Mouse (Mus musculus): ENCODE results near the gene Gm128. TPM values are rescaled to one million over a fixed set of nuclear protein-coding genes. Genes with fewer than 3 reads are reported as not detected.

Gene Gm128
- polyA plus RNA-seq, 1 experiment from 2014 or later = 0.11 TPM

GRCm38 (mm10) chr3:95200562-95200961 lies 40.8 kb downstream of the Gm128 start:
- Histone ChIP-seq H3K27me3 (no peaks in the 10 kb centered on the region), H3K4me3 (no peak overlapping the region), H3K4me2 (replicated peaks) (no peak overlapping the region), H3K27ac (replicated peaks) (no peak overlapping the region; the same call in 1 of the 2 replicates), H3K36me3 (peaks cover 62% of the 10 kb centered on the region), H3K9me3 (no peaks in the 10 kb centered on the region), H3K4me1 (no peaks in the 10 kb centered on the region), H3K9ac (replicated peaks) (no peak overlapping the region)
- ATAC-seq (replicated peaks) = no peak
- 58% methylated on average over 2 of the region's 2 CpGs for WGBS

- Histone ChIP-seq H3K27me3 (no peaks in the 10 kb centered on the region), H3K9me3 (no peaks in the 10 kb centered on the region), H3K9ac (replicated peaks) (no peak overlapping the region), H3K4me3 (no peak overlapping the region), H3K4me2 (replicated peaks) (no peak overlapping the region), H3K36me3 (peaks cover 62% of the 10 kb centered on the region), H3K4me1 (no peaks in the 10 kb centered on the region), H3K27ac (replicated peaks) (no peak overlapping the region; the same call in 1 of the 2 replicates)
- no peak for ATAC-seq (replicated peaks)
- WGBS = 74% methylated on average over 7 of the region's 7 CpGs
Observed at GRCm38 (mm10) chr3:95200132-95200531, 41.3 kb downstream of the Gm128 start.

GRCm38 (mm10) chr3:95199101-95199500 lies 42.3 kb downstream of the Gm128 start:
- peaks cover 59% of the 10 kb centered on the region for H3K36me3 ChIP-seq
- no peak overlapping the region for H3K27ac ChIP-seq (replicated peaks)
- H3K9me3 ChIP-seq = no peaks in the 10 kb centered on the region
- 83% methylated on average over 1 of the region's 1 CpGs for whole genome bisulfite sequencing
- H3K27me3 ChIP-seq = no peaks in the 10 kb centered on the region
- ATAC-seq (replicated peaks) = no peak
- H3K4me3 ChIP-seq = no peak overlapping the region
- H3K4me1 ChIP-seq = no peaks in the 10 kb centered on the region
- no peak overlapping the region for H3K4me2 ChIP-seq (replicated peaks)
- H3K9ac ChIP-seq (replicated peaks) = no peak overlapping the region

GRCm38 (mm10) chr3:95195772-95196171 lies 45.6 kb downstream of the Gm128 start:
- no peak for ATAC-seq (replicated peaks)

GRCm38 (mm10) chr3:95194721-95195135 lies 46.7 kb downstream of the Gm128 start:
- H3K9me3 ChIP-seq = no peaks in the 10 kb centered on the region
- ATAC-seq (replicated peaks) = no peak
- no peak overlapping the region for H3K4me2 ChIP-seq (replicated peaks)
- H3K36me3 ChIP-seq = peaks cover 46% of the 10 kb centered on the region
- no peak overlapping the region for H3K9ac ChIP-seq (replicated peaks)
- WGBS = 69% methylated on average over 6 of the region's 6 CpGs
- H3K27ac ChIP-seq (replicated peaks) = no peak overlapping the region
- H3K27me3 ChIP-seq = no peaks in the 10 kb centered on the region
- H3K4me1 ChIP-seq = no peaks in the 10 kb centered on the region
- H3K4me3 ChIP-seq = no peak overlapping the region

More at GRCm38 (mm10) chr3:95195772-95196171, 45.6 kb downstream of the Gm128 start:
- no peaks in the 10 kb centered on the region for H3K9me3 ChIP-seq
- H3K4me3 ChIP-seq = no peak overlapping the region
- WGBS = 86% methylated on average over 2 of the region's 2 CpGs
- H3K9ac ChIP-seq (replicated peaks) = no peak overlapping the region
- no peak overlapping the region for H3K27ac ChIP-seq (replicated peaks)
- H3K4me2 ChIP-seq (replicated peaks) = no peak overlapping the region
- H3K36me3 ChIP-seq = peaks cover 43% of the 10 kb centered on the region
- no peaks in the 10 kb centered on the region for H3K27me3 ChIP-seq
- no peaks in the 10 kb centered on the region for H3K4me1 ChIP-seq

Other genes starting within 250 kb of the Gm128 start
- 22.4 and 23.0 TPM in 2 replicates for gene Zfp687, start 226.2 kb downstream of the Gm128 start, polyA plus RNA-seq (2015; fragmentation: Nextera tagmentation; extraction: Ambion mirVana)
- 291 and 296 TPM in 2 replicates for gene Psmd4, start 199.0 kb downstream of the Gm128 start, polyA plus RNA-seq (2015; fragmentation: Nextera tagmentation; extraction: Ambion mirVana)
- 20.5 and 21.6 TPM in 2 replicates for gene Pip5k1a, start 134.7 kb downstream of the Gm128 start, polyA plus RNA-seq (2015; fragmentation: Nextera tagmentation; extraction: Ambion mirVana)
- gene Vps72, start 130.6 kb downstream of the Gm128 start, polyA plus RNA-seq (2015; fragmentation: Nextera tagmentation; extraction: Ambion mirVana) = 235 and 247 TPM in 2 replicates
- gene Tmod4, start 117.1 kb downstream of the Gm128 start, polyA plus RNA-seq (2015; fragmentation: Nextera tagmentation; extraction: Ambion mirVana) = 0.74 and 1.1 TPM in 2 replicates
- 105 and 108 TPM in 2 replicates for gene Scnm1, start 107.6 kb downstream of the Gm128 start, polyA plus RNA-seq (2015; fragmentation: Nextera tagmentation; extraction: Ambion mirVana)
- gene Lysmd1, start 107.5 kb downstream of the Gm128 start, polyA plus RNA-seq (2015; fragmentation: Nextera tagmentation; extraction: Ambion mirVana) = 39.8 and 42.2 TPM in 2 replicates
- 2.5 and 3.6 TPM in 2 replicates for gene Tnfaip8l2, start 99.2 kb downstream of the Gm128 start, polyA plus RNA-seq (2015; fragmentation: Nextera tagmentation; extraction: Ambion mirVana)
- gene Sema6c, start 81.1 kb downstream of the Gm128 start, polyA plus RNA-seq (2015; fragmentation: Nextera tagmentation; extraction: Ambion mirVana) = 30.4 and 34.1 TPM in 2 replicates
- gene Gabpb2, start 23.7 kb downstream of the Gm128 start, polyA plus RNA-seq (2015; fragmentation: Nextera tagmentation; extraction: Ambion mirVana) = 4.8 and 5.9 TPM in 2 replicates
- 88.5 and 90.0 TPM in 2 replicates for gene Cdc42se1, start 12.9 kb downstream of the Gm128 start, polyA plus RNA-seq (2015; fragmentation: Nextera tagmentation; extraction: Ambion mirVana)
- gene Mllt11, start 9.4 kb downstream of the Gm128 start, polyA plus RNA-seq (2015; fragmentation: Nextera tagmentation; extraction: Ambion mirVana) = 254 and 266 TPM in 2 replicates
- gene Bnipl, start 9.6 kb upstream of the Gm128 start, polyA plus RNA-seq (2015; fragmentation: Nextera tagmentation; extraction: Ambion mirVana) = 0.10 TPM in 1 of 2 replicates, not detected in the other
- 46.1 and 46.2 TPM in 2 replicates for gene Mindy1, start 39.7 kb upstream of the Gm128 start, polyA plus RNA-seq (2015; fragmentation: Nextera tagmentation; extraction: Ambion mirVana)
- 42.0 and 44.4 TPM in 2 replicates for gene Prune1, start 40.5 kb upstream of the Gm128 start, polyA plus RNA-seq (2015; fragmentation: Nextera tagmentation; extraction: Ambion mirVana)
- gene Anxa9, start 65.6 kb upstream of the Gm128 start, polyA plus RNA-seq (2015; fragmentation: Nextera tagmentation; extraction: Ambion mirVana) = 0.47 and 0.61 TPM in 2 replicates
- gene Cers2, start 73.2 kb upstream of the Gm128 start, polyA plus RNA-seq (2015; fragmentation: Nextera tagmentation; extraction: Ambion mirVana) = 96.7 and 101 TPM in 2 replicates
- gene Setdb1, start 115.6 kb upstream of the Gm128 start, polyA plus RNA-seq (2015; fragmentation: Nextera tagmentation; extraction: Ambion mirVana) = 45.2 and 48.8 TPM in 2 replicates
- gene 4930558C23Rik, start 161.2 kb upstream of the Gm128 start, polyA plus RNA-seq (2015; fragmentation: Nextera tagmentation; extraction: Ambion mirVana) = not detected in 2 replicates
- gene Arnt, start 192.8 kb upstream of the Gm128 start, polyA plus RNA-seq (2015; fragmentation: Nextera tagmentation; extraction: Ambion mirVana) = 25.7 and 25.9 TPM in 2 replicates

Measured in forebrain, embryonic 15.5 days (tissue).